Mouse (Mus musculus): ENCODE data around the gene Ino80b. TPM values are rescaled to one million over a fixed set of nuclear protein-coding genes. Genes with fewer than 3 reads are reported as not detected.
A peak's percentile ranks its signal among the peaks of the same experiment; 100 is the strongest.

Gene Ino80b
- total RNA-seq, 2 experiments from 2014 or later, result 11.2 to 21.3 TPM

DNA sequence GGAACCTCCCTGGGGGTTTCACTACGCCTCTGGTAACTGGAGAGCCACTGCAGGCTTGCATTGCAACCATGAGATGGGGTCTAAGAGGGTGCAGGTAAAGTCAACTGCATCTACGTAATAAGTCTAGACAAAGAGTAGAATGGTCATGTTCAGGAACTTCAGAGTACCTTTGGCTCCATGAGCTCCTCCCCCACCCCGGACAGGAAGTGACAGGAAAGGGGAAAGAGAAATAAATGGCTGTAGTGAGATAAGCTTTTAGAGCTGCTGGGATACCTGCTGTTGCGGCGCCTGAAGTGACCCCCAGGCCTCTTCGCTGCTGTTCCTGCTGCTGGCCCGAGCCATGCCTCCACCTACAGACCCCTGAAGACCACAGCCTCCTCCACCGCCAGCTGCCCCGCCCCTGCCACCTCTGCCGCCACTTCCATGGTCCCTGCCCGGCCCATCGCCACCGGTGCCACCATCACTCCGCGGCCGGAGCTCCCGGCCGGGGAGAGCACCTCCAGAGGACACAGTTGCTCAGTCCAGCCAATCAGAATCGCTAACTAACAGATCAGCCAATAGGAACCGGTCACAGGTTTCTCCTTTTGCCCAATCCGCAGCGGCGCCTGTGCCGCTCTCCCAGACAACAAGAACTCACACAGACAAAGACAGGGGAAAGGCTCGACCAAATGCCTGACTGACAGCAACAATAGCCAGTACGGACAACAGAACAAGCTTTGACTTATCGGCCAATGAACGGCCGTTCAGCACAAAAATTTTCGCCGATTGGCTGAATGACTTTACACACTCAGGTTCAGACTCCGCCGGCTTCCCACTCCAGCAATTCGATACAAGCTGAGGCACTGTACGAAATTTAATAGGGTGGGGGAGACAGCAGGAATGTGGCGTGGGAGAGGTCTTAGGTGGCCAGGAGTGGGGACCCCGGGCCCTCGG is 4.0 kb downstream of the Ino80b start, which contains the start of gene Wbp1:
TSS of gene Wbp1 (minus strand) at position 630 of the 933 bp plus-strand sequence.
- intact Hi-C loops (cut with DNase I), result no loop called here
- DNase-seq (ENCODE audit: low spot score in 2 of 2), result peak; percentile 95 to 100

DNA sequence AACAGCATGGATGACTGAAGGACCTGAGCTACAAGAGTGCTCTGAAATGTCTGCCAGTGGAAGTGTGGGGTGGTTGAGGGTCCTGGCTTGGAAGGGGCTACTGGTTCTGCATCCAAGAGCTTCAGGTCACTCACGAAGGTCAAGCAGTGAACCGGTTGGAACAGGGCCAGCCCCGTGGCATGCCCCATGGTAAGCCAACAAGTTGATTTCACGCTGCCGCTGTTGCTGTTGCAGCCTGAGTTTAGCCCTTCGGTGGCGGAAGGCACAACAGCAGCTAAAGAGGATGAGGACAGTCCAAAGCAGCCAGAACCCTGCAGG is 5.5 kb downstream of the Ino80b start:
- intact Hi-C loops (cut with DNase I), result no loop called here
- DNase-seq (ENCODE audit: low spot score in 2 of 2), result no peak

GRCm38 (mm10) chr6:83118825-83119733 is 6.2 kb downstream of the Ino80b start:
- no peak for DNase-seq (ENCODE audit: low spot score in 2 of 2)
- intact Hi-C loops (cut with DNase I), result no loop called here

- intact Hi-C loops (cut with DNase I), result no loop called here
- DNase-seq (ENCODE audit: low spot score in 2 of 2), result no peak
Measured at GRCm38 (mm10) chr6:83118369-83118768, 6.9 kb downstream of the Ino80b start.

DNA sequence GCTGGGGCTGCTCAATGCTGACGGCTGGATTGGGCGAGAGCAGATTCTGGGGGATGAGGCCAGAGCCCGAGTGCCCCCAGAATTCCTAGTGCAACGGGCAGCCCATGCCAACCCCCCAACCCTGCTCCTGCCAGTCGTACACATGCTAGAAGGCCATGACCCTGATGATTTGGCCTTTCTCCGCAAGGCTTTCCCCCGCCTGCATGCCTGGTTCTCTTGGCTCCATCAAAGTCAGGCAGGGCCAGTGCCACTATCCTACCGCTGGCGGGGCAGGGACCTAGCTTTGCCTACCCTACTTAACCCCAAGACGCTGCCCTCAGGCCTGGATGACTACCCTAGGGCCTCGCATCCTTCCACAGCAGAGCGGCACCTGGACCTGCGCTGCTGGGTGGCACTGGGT is 7.6 kb downstream of the Ino80b start:
- intact Hi-C loops (cut with DNase I), result no loop called here
- DNase-seq (ENCODE audit: low spot score in 2 of 2), result no peak

- intact Hi-C loops (cut with DNase I), result no loop called here
Measured at GRCm38 (mm10) chr6:83117165-83117438, 8.1 kb downstream of the Ino80b start.

DNA sequence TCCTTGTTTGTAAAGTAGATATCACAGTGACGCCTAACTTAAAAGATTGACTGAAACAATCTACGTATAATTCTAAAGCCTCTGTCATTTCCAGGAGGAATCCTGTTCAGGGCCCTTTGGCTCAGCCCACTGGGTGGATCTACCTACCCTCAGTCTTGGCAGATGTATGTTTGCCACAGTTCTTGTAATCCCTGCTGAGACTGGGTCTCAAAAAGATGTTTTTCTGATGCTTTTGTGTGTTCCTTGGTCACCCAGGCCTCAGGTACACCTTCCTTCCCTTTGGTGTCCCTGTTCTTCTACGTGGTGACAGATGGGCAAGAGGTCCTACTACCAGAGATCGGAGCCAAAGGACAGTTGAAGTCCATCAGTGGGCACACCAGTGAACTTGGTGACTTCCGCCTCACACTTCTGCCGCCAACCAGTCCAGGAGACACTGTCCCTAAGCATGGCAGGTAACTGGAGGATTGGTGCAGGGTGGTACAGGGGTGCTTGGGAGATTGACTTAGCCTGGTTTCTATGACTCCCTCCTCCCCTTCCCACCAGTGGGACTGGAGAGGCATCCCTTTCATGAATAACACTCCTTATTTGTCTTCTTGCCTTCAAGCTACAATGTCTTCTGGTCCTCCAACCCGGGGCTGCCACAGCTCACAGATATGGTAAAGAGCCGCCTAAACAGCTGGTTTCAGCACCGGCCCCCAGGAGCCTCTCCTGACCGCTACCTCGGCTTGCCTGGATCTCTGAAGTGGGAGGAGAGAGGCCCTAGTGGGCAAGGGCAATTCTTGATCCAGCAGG is 8.7 kb downstream of the Ino80b start:
- intact Hi-C loops (cut with DNase I), result no loop called here
- DNase-seq (ENCODE audit: low spot score in 2 of 2), result no peak

More at GRCm38 (mm10) chr6:83117165-83117438, 8.1 kb downstream of the Ino80b start:
- DNase-seq (ENCODE audit: low spot score in 2 of 2), result no peak

GRCm38 (mm10) chr6:83115682-83116372 is 9.4 kb downstream of the Ino80b start:
- intact Hi-C loops (cut with DNase I), result loop anchor here (2.0 kb wide), 1 partner anchor 43 kb away; no protein-coding TSS in a partner anchor
- no peak for DNase-seq (ENCODE audit: low spot score in 2 of 2)

- DNase-seq (ENCODE audit: low spot score in 2 of 2), result peak; percentile 91 to 94
- intact Hi-C loops (cut with DNase I), result loop anchor here (2.0 kb wide), 1 partner anchor 44 kb away; no protein-coding TSS in a partner anchor
Measured at GRCm38 (mm10) chr6:83115011-83115671, 10.1 kb downstream of the Ino80b start, which contains the start of gene Mogs. Mogs (plus strand) TSS chr6:83115496.

- intact Hi-C loops (cut with DNase I), result no loop called here
- DNase-seq (ENCODE audit: low spot score in 2 of 2), result no peak
Measured at GRCm38 (mm10) chr6:83111510-83112136, 13.6 kb downstream of the Ino80b start.

GRCm38 (mm10) chr6:83108762-83109668 is 16.2 kb downstream of the Ino80b start, which contains the start of gene Mrpl53:
Mrpl53 (plus strand) TSS chr6:83109040.
- peak; percentile 80 to 81 for DNase-seq (ENCODE audit: low spot score in 2 of 2)
- intact Hi-C loops (cut with DNase I), result loop anchor here (10.0 kb wide), 1 partner anchor 194 kb away; no protein-coding TSS in a partner anchor

DNA sequence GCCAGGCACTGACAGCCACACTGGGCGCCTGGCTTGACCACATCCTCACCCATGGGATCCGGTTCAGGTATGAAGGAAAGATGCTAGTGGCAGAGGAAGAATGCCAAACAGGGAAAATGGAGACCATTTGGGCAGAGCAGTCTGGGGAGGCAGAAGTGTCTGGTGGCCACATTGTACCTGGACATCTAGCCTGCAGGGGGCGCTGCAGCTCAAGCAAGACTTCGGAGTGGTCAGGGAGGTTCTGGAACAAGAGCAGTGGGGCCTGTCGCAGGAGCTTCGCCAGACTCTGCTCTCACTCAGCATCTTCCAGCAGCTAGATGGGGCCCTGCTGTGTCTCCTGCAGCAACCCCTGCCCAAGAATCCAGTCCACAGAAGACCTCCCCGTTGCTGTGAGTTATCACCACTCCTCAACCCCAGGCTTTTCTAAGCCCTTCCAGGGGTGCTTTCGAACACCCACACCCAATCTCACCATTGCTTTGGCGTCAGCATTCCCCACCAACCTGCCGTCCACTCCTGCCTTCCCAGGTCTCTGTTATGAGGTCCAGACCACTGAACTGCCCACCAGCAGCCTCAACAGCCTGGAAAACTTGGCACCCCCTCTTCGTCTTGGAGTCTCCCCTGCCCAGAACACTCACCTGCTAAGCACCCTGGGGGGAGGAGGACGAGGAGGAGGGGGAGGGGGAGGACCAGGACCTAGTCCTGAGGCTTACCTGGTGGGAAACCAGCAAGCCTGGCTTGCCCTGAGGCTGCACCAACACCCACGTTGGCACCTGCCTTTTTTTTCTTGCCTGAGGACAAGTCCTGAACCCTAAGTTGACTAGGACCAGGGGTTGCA is 17.4 kb downstream of the Ino80b start:
- peak; percentile 42 to 67 for DNase-seq (ENCODE audit: low spot score in 2 of 2)
- intact Hi-C loops (cut with DNase I), result loop anchor here (10.0 kb wide), 1 partner anchor 193 kb away; no protein-coding TSS in a partner anchor

GRCm38 (mm10) chr6:83104158-83104557 is 21.1 kb downstream of the Ino80b start:
- peak; percentile 27 to 75 for DNase-seq (ENCODE audit: low spot score in 2 of 2)
- intact Hi-C loops (cut with DNase I), result loop anchor here (10.0 kb wide), 1 partner anchor 189 kb away; no protein-coding TSS in a partner anchor

GRCm38 (mm10) chr6:83103130-83103650 is 22.0 kb downstream of the Ino80b start:
- no peak for DNase-seq (ENCODE audit: low spot score in 2 of 2)
- intact Hi-C loops (cut with DNase I), result loop anchor here (10.0 kb wide), 1 partner anchor 188 kb away; no protein-coding TSS in a partner anchor
